Mouse (Mus musculus) thymus, postnatal 14 days (tissue): ENCODE measurements around the gene Gnb1l.

Source experiments
- DNase-seq: peaks from one replicate; pipeline ENCODE4 v3.0.0; 2021

Gene Gnb1l

DNA sequence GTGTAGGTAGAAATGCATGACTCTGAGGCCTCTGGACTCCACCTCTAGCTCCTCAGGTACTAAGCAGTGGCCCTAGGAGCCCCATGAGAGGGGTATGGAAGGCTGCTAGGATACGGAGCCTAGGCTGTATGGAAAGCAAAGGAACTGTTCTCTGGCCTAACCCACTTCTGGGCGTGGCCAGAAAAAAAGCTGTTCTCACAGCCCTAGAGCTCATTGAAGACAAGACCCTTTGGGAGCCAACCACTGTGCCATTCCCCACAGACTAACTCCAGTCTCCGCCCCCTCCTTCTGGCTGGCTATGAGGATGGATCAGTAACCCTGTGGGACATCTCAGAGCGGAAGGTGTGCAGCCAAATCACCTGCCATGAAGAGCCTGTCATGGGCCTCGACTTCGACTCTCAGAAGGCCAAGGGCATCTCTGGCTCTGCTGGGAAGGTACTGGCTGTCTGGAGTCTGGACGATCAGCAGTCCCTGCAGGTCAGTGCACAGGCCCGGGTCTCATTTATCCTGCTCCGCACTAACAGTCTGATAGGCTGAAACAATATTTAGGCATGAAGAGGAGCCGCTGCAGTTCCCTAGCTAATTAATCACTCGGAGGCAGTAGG, 53.7 kb downstream of the Gnb1l start:
- no peak for DNase-seq

DNA sequence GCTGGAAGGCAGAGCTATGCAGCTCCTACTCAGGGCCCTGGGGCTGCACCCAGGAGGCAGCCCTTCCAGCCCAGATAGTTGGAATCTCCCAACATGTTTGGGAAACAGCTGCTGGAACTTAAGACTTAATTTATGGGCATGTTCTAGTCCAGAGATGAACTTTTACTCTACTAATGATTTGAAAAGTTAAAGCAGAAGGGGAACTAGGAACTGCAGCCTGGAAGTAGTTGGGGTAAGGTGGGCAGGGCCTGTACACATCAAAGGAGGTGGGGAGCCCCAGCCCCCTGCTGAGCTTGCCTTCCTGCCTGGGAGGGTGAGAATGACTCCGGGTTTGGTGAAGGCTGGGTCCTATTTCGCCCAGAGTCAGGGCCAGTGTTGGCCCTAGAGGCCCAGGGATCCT, 56.2 kb downstream of the Gnb1l start:
- DNase-seq, result peak; percentile 28

DNA sequence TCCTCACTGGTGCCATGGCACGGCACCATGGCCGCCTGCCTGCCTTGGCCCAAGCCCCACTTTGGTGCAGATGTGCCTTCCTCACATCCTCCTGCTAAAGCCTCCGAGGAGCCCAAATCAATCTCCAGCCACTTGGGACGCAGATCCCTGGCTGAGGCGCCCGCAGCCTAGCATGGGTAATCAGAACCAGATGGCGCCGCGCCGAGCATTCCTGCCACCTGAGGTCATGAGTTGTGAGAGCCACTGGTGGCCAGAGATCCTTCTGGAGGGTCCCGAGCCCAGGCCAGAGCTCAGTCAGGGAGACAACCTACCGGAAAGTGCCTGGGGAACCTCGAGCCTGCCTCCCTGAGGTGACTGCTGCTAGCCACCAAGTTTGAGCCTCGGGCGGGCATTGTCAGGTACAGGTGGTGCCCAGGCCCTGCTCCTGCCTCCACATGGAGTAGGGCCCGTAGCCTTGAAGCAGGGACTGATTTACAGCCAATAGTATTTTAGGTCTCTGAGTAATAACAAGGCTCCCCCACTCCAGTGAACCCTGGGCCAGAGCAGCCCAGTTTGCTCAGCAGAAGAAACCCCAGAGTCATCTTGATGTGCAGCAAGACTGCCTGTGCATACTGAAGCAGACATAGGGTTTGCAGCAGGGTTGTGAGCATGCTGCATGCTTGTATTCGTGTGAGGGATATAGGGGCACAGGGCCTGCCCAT, 56.9 kb downstream of the Gnb1l start:
- no peak for DNase-seq

DNA sequence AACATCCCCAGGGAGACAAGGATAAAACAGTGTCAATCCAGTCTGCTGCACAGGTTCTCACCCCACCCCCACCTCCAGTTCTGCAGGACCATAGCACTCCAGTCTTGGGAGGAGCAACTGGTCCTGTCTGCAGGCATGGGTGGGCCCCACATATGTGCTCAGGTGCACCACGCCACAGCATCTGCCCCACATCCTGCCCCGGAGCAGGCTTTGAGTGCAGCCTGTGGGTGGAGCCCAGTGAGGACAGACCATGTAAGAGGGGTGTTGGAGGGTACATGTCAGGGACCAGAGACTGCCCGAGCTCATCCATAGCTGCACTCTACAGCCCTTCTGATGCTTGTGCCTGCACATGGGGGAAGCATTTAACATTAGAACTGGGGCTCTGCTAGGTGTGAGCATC, 57.9 kb downstream of the Gnb1l start:
- DNase-seq, result peak; percentile 62

DNA sequence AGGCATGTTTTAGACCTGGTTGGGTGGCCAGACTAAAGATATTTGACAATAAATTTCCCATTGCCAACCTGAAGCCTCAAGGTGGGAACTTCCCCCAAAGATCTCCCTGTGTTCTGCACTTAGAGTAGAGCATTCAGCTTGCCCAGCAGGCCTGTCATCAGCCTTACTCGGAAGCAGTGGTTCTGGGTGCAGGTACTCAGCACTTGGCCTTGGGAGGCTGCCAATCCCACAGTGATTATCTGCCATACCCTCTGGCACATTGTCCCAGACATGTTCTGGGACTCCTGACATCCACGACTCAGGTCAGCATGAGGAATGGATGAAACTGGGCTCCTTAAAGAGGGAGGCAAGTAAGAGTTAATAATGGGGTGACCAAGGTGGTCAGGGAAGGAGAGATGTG, 66.0 kb downstream of the Gnb1l start:
- no peak for DNase-seq

DNA sequence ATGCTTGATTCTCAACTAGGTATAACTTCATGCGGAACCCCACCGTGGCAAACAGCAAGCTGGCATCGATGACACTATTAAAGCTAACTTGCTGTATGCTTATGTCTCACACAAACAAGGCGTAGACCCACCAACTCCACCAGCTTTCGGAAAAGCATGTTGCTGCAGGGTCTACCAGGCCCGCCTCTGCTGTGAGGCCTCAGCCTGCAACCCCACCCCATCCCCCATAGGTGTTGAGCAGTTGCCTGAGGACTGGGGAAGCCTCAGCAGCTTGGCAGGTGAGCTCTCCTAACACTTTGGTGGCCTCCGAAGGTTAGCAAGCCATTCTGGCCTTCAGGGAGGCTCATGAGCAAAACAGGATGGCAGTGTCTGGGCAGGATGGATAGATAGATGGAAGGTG, 70.1 kb downstream of the Gnb1l start:
- DNase-seq, result no peak

DNA sequence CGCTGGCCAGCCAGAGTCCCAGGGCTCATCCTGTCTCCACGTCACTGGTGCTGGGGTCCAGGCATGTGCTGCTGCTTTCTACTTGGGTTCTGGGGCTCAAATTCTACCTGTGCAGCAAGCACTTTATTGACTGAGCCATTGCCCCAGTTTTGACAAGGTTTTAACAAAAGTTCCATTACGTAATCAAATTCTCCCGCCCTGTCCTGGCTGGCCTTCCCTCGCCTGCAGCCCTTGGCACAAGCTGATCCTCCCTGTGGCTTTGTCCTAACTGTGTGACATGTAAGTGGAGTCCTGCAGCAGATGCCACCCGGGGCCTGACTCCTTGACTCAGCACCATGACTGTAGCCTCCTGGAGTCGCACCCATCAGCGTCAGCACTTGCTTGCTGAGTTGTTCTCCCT, 75.7 kb downstream of the Gnb1l start:
- DNase-seq, result no peak

DNA sequence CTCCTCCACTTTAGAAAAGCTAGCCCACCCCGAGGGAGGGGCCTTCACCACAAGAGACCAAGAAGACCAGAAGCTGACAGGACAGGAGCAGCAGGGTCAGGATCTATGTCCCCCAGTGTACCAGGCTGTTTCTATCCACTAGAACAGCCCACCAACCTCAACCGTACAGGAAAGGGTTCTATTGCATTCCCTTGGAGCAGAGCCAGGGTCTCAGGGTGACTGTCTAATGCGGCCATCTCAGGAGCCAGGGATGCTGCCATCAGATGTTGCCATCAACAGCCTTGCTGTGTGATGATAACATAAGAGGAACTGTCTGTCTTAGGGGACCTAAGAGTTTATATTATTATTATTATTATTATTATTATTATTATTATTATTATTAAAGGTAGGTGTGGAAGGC, 78.6 kb downstream of the Gnb1l start:
- DNase-seq, result no peak

DNA sequence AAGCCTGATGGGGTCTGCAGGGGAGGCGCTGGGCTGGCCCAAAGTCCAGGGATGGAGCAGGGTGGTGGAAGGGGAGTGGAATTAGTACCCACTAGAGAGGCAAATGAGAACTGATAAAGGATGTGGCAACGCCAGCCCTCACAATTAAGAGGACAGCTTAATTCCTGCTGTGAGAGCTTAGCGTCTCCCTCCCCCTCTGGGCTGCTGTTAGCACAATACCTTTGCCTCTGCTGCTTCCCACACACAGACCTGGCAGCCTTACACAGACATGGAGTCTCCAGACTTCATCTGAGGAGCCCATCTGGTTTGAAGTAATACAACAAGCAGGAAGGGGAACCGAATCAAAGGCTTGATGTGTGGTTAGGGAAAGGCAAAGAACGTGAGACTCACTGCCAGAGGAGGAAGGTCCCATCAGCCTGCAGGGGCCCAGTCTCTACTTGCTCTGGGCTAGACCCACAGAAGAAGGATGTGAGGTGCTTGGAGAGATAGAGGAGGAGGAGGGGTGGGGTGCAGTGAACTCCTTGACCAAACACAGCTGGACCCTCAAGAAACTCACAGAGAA, 79.2 kb downstream of the Gnb1l start:
- no peak for DNase-seq

DNA sequence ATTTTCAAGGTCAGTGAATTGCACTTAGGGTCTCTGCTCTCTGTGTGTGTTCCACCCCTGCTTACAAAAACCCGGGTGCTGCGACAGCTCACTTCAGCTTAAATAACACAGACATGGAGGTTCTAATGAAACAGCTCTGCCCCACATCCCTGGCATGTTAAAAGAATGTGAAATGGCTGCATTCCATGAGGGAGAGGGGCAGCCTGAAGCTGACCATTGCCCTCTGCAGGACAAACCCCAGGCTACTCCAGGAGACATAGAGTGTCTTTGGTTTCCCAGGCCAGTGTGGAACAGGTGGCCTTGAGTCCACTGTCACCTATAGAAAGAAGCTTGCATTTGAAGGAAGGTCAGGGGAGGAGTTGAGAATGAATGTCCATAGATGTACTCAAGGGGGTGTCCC, 81.9 kb downstream of the Gnb1l start:
- DNase-seq, result no peak

DNA sequence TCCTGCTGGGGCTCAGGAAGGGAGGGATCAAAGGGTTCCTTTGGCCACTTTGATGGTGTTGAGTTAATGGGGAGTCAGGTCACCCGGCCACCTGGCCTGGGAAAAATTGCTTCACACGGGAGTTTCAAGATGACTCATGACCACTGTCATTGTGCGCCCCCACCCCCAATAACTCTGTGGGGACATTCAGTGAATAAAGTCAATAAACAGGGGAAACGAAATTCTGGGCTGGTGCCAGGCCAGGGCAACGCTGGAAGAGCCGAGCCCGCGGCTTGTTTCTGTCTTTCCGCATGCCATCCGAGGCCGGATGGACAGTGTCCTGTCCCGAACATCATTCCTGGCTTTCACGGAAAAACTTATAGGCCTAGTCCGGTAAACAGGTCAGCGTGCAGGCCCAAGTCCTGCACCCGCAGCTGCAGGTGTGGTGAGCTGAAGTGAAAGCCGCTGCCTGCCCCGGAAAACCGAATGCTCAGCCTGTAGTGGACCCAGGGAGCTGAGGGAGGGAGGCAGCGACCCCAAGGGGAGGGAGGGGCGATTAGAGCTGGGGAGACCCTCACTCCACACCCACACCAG, 82.6 kb downstream of the Gnb1l start:
- DNase-seq, result no peak

DNA sequence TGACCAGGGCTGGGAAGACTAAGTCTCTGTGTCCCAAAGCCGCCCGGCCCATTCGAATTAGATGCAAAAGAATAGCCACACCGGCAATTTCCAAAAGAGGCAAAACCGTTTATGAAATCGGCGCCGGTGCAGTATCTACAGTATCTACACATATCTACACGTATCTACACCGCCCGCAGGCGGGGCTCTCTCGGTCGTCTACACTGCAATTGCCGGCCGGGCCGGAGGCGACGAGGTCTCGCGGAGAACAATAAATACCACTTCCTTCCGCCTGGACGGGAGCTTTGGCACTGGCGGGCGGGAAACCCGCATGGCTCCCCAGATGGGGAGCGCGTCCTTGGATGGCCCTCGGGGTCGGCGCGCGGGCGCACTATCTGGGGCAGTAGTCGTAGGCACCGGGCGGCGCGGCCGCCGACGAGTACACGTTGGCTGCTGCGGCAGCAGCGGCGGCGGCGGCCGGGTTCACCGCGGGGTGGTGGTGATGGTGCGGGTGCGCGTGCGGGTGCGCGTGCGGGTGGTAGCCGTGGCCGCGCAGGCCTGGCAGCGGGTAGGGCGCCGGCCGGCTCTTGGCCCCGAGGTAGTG, 83.2 kb downstream of the Gnb1l start:
- DNase-seq, result no peak

DNA sequence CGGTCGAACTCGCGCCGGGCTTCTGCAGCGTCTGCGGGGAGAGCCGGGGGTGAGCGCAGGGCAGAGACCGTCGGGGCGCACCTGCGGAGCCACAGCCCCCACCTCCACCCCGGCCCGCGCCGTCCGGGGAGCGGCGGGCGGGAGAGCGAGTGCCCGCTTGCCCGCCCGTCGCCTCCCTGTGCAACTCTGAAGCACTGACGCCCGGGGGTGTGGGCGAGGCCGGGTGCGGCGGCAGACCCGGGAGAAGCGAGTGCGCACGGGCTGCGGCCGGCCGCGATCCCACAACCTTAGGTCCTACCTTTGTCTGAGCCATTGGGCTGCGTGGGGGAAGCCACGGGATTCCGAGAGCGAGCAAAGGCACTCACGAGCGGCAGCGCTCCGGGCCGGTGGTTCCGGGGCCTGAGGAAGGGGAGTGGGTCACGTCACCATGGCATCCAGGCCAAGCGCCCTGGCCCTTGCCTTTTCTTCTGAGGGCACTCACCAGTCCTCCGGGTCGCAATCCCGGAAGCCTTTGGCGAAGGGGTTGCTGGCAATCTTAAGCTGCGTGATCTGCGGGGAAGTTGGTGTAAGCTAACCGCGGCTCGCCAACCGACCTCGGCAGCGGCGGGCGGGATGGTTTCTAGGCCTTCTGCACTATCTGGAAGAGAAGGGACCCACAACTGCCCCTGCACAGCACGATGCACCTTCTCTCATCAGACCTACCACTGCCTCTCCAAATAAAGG, 84.1 kb downstream of the Gnb1l start:
- DNase-seq, result no peak

DNA sequence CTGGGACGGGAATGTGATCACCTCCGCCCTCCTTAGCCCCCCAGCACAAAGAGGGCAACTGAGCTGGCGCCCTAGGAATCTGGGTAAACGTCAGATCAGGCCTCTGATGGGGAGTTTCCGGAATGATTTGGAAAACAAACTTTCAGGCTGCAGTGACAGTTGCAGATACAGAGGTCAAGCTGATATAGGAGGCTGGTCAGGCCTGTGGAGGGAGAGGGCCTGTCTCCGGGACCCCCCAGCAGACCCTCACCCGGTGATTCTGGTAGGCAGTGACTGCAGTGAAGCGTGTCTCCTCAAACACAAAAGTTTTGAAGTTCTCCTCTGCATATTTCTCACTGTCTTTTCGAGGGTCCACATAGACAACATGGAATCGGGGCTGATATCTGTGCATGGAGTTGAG, 84.7 kb downstream of the Gnb1l start:
- DNase-seq, result no peak

DNA sequence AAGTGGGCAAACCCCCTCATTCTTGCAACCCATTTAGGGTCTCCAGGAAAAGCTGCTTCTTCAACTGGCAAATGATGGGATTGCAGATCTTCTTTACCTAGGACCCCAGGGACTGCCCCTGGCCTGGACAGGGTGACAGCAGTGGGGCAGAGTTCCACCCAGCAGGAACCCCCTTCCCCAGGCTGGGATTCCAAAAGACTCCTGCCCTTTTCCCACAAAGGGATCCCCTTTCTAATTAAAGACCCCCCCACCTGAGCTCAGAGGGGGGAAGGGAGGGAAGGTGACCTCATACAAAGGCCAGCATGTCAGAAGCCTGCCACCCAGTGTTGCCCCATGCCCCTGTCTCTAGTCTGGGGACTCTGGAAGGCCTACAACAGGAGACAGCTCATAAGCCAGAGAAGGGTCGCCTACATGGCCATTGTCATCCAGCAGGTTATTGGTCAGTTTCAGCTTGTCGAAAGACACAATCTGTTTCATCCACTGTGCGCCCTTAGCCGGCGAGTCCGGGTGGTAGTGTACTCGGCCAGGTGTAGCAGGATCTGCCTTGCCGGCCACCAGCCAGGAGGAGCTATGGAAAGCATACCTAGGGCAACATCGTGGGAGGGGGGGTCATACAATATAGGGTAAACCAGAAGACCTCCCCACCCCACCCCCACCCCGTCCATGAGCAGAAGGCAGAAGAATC, 85.3 kb downstream of the Gnb1l start:
- no peak for DNase-seq

DNA sequence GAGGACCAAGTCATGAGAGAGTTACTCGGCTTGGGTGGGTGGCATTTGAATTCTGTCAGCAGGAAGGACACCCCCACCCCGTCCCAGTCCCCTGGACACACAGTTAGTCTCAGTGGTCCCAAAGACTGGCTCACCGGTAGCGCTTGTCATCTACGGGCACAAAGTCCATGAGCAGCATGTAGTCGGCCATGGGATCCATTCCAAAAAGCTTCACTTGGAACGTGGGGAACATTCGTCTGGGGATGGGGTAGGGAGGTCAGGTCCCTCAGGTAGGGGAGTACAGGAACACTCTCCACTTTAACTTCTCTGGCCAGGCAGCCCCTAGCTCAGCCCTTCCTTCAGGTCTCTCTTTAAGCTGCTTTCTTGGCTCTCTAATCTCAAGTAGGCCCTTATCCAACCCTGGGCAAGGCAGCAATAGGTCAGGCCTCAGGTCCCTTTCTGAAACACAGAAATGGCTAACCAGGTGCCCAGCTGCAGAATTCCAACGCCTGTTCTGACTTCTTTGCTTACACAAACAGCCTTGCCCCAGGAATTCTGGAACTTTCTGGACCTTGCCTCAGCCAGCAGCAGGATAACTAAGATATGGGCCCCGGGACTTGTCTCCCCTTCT, 86.5 kb downstream of the Gnb1l start:
- DNase-seq, result no peak

DNA sequence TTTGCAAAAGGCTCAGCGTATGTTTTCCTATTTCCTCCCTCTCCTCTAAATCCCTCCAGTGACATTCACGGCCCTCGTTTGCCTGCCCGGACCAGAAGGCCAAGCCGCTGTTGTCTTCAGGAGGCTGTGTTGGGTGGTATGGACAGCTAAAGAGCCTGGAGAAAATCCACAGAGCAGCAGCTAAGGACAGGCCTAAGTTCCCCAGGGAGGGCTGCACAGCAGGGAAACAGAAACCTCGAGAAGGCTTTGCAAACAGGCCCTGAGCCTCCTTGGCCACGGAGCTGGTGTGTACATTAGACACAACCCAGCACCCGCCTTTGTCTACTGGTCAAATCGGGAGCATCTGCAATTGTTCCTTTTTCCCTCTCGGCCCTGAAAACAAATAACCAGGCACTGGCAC, 87.2 kb downstream of the Gnb1l start:
- no peak for DNase-seq

DNA sequence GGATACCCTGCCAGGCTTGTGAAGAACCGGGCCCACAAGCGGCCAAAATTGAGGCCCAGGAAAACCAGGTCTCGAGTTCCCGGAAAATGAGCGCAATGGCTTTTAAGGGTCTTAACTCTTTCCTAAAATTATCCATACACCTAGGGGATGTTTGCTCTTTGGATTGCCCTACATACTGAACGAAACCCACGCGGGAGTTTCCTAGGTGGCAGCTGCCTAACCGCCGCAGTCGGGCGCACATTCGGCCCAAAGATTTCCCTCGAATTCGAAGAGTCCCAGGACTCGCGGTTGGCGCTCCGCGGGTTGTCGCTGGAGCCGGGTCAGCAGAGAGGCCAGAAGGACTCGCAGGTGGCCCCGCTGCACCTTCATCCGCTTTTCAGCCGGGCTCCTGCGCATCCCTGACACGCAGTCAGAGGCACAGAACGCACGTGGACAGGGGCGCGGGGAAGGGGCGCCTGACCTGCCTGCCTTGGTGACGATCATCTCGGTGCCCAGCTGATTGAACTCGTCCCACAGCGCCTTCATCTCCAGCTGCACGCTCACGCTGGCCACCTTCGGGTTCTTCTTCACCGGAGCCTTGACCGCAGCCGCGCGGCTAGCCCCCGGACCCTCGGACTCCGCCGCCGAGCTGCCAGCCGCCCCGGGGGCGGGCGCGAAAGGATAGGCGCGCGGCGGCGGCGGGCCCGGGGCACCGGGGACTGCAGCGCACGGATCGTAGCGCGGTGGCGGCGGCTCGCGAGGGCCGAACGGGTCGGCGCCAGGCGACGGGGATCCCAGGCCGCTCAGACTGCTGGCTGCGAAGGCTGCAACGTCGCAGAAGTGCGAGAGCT, 87.8 kb downstream of the Gnb1l start:
- no peak for DNase-seq

DNA sequence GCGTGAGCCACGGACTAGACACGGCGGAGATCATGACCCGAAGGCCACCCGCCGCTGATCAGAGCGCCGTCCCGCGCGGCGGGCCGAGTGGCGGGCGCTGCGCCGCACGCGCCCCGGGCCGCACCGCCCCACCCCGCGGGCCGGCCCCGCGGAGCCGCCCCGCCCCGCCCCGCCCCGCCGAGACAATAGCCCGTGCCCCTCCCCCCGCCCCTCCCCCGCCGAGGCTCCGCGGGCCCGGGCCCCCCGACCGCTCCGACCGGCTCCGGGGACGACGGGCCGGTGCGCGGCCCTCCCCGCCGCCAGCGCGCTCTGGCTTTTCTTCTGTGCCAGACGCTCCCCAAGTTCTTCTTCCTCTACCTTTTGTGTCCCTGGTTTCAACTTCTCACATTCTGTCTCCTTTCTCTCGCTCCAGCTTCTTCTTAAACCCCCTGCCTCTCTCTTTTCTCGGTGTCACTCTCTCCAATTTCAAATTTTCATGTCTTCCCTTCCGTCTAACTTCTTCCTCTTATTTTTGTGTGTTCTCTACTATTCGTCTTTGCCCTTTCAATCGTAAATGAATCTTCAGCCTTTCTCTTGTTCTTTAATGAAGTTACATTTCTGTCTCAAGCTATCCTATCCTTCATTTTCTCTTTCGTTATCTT, 88.5 kb downstream of the Gnb1l start:
- DNase-seq, result no peak

DNA sequence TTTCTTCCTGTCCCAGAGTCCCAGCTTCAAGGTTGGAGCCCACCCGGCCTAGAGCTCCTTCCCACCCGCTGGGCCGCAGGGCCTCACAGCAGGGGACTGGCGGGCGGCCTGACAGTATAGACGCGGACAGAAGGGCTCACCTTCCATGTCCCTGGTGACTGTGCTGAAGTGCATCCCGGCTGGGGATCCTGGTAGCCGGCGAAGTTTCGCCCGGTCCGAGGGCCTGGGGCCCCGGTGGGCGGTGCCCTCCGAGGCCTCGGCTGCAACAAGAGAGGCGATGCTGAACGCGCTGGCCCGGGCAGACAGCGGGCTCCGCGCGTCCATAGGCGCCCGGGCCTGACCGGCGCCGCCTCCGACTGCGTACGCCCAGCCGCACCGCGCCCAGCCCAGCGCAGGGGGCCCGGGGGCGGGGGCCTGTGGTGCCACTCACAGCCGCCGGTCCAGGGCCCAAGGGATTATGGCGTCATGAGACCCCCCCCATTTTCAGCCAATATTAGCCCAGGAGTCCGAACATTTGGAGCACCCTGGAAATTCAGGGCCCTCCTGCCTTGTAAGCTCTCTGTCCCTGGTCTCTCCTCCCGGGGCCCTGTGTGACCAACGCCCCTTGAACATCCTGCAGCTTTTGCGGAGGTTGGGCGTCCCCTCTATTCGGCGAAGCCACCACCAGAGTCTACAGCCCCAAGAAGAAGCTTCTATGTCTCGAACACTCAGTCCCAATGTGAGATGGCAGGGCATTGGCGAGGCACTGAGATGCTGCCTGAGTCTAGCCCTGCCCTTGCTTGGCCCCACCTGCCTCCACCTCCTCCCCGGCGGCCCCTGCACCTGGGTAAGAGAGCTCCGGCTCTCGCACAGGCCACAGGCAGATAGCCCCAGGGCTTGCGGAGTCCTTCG, 89.6 kb downstream of the Gnb1l start:
- DNase-seq, result no peak
